Mouse (Mus musculus): ENCODE measurements around the gene Tec.
A peak's percentile ranks its signal among the peaks of the same experiment; 100 is the strongest.

Tec gene

DNA sequence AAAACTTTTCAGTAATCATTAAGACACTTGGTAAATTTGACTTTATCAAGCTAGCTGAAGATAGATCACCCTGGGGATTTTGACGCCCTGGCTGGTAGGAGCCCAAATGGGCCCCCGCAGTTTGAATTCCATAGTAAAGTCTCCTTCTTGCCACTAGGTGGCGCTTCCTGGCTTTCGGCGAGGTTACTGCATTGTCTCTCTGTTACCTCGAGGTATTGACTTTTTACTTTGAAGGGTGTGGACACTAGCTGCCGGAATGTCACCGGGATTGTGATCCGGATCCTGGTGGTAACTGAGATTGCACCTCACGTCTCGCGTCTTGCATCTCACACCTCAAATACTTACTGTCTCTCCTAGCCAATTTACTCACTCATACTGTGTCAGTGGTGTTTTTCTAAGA, 23.3 kb upstream of the Tec start:
- no peak for DNase-seq (ENCODE audit: low spot score)

- DNase-seq (ENCODE audit: low spot score), result no peak
Measured at GRCm38 (mm10) chr5:72888260-72888659, 20.0 kb upstream of the Tec start.

DNA sequence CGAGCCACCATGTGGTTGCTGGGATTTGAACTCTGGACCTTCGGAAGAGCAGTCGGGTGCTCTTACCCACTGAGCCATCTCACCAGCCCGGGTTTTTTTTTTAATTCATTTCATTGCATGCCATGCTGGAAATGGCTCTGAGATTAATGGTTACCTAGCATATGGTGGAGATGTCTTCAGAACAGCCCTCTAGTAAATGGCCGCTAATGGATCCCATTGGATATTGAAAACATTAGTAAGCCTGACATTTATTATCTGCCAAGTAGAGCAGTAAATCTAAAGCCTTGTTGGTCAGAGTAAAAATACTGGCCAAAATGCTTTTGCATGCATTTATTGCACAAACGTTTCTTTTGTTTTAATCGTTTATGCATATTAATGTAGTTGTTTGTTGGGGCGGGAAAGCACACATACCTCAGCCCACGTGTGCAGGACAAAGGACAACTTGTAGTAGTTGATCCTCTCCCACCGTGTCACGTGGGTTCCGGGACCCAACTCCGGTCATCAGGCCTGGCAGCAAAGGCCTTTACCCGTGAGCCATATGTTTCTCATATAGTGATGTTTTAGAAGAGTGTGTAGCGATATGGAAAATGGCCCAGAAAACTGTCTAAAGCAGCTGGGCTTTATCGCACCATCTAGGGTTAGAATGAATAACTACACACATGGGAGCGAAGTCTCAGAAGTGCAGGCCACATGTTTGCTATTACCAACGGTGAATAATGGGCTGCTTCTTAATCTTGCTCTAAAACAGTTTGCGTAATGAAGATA, 18.4 kb upstream of the Tec start:
- DNase-seq (ENCODE audit: low spot score), result no peak

DNA sequence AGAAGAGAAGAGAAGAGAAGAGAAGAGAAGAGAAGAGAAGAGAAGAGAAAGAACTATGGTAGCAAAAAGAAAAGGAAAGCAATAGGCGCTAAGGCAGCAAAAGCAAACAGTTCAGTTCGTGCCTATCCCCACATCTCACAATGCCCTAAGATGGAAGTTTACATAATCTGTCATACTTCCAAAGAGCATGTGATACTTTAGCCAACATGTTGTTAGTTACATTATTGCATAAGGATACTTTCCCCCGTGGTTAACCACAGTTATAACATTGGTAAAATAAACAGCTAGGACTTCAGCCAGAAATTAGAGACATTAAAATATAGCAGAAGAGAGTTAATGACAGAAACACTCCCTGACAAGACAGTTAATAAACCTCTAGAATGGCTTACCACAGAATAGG, 15.4 kb upstream of the Tec start:
- no peak for DNase-seq (ENCODE audit: low spot score)

GRCm38 (mm10) chr5:72882412-72882765, 14.1 kb upstream of the Tec start:
- DNase-seq (ENCODE audit: low spot score), result no peak

GRCm38 (mm10) chr5:72881748-72882411, 13.6 kb upstream of the Tec start:
- DNase-seq (ENCODE audit: low spot score), result no peak

GRCm38 (mm10) chr5:72879736-72880135, 11.5 kb upstream of the Tec start:
- no peak for DNase-seq (ENCODE audit: low spot score)

GRCm38 (mm10) chr5:72871114-72871513, 2.8 kb upstream of the Tec start:
- no peak for DNase-seq (ENCODE audit: low spot score)

GRCm38 (mm10) chr5:72869779-72870608, 1.7 kb upstream of the Tec start:
- no peak for DNase-seq (ENCODE audit: low spot score)

- DNase-seq (ENCODE audit: low spot score), result no peak
Measured at GRCm38 (mm10) chr5:72867036-72867672, 1.1 kb downstream of the Tec start.

DNA sequence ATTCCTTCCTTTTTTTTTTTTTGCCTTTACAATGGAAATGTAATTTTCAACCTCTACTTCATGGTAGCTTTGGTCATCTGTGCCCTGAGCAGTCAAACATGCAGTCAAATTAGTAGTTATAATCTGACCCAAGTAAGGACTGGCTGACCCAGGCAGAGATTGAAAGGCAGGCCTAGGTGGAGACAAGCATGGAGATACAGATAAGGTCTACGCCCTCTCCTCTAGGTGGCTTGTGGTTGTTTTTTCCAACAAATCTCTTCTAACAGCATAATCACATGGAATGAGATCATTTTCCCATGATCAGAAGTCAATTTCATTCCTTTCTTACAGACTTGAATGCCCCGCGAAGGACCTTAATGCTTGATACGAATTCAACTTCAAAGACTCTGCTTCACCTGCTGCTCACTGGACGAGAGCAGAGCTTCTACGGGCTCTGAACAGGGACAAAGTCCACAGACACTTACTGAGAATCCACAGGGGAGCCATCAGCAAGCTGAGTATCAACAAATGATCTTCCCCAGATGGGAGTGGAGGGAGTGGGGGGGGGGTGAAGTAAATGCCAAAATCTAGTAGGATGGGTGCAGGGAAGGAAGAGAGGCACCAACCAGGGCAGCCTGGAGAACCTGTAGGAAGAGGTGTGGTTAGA, 1.9 kb downstream of the Tec start:
- DNase-seq (ENCODE audit: low spot score), result no peak

DNA sequence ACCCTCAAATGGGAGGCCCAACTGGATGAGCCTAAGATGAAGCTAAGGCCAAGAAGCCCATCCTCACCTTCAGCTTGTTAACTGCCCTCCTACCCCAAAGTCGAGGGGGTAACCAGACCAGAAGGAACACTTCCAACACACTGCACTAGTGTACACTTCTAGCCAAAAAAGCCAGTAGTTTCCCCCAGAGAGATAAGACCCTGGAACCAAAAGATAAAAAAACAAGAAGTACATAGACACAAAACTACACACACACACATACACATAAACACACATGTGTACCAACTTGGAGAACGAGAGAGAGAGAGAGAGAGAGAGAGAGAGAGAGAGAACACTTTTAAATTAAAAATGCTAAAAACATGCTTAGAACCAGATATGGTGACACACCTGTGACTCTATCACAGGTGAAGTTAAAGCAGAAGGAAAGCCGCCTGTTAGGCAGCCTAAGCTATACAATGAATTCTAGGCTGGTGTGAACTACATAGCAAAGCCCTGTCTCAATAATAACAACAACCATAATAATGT, 3.6 kb downstream of the Tec start:
- no peak for DNase-seq (ENCODE audit: low spot score)

- DNase-seq (ENCODE audit: low spot score), result no peak
Measured at GRCm38 (mm10) chr5:72863166-72863565, 5.1 kb downstream of the Tec start.

DNA sequence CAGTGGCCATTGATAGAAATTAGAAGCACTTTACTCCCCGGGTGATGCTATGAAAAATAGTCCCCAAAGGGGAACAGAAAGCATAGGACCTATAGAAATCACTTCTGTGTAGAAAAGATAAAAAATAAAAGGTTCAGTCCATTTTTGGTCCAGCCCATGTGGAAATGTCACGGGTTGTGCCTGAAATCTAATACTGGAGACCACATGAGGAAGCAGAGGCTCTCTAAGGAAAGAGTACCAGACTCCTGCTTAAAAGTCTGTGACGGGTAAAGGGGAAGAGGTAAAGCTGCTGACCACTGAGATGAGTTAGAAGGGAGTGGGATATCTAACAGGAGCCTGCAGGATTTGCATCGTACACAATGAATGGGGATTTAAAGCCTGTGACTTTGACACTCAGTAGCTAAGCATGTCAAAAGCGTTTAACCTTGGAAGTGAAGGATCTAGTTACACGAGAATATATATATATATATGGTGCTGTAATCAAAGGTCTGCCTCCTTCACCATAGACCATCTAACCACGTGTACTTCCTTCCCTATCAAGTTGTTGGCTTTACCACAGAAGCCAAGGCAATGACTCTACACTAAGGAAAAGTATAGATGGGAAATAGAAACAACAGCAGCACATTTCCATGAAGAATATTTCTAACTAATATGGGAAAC, 6.4 kb downstream of the Tec start:
- DNase-seq (ENCODE audit: low spot score), result no peak

DNA sequence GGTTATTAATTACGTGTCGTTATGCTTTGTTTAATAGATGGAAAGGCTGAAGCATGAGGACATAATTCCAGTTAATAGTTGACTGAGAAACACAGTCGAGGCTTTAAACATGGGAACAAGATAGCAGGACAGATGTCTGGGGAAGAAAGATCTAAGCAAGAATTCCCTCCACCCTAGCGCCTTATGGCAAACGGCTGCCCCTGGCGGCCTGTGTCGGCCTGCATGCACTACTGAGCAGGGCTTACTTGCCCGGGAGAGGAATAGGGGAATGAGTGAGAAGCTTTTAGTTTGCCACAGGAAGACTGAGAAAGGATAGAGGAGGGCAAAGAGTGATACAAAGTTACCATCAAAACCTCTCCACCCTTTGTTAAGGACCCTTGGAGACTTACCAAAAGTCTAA, 7.4 kb downstream of the Tec start:
- DNase-seq (ENCODE audit: low spot score), result no peak

GRCm38 (mm10) chr5:72858306-72858705, 10.0 kb downstream of the Tec start:
- DNase-seq (ENCODE audit: low spot score), result no peak

GRCm38 (mm10) chr5:72857756-72858155, 10.5 kb downstream of the Tec start:
- no peak for DNase-seq (ENCODE audit: low spot score)

DNA sequence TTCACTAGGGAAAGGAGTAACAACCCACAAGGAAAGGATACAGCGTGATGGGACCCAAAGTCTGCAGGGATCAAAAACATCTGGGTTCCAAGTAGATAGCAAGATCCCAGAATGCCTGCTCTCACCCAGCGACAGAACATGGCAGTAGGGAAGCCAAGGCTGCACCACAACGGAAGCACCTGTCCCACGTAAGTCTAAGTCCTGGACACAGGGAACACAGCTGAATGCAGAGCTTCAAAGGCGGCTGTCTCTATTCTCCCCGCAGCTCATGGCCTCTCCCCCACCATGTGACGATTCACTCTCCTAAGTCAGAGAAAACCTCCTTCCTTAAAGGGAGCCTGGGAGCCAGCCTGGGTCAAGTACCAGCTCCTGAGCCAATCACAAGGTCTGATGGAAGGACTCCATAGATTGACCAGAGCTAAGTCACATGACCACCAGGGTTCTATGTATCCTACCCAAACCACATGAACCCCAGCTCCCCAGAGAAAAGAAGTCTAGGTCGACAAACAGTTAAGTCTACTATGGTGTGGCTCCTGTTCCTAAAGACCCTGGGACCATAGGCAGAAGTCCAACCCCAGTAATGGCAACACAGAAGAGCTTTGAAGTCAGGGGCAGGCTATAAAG, 11.9 kb downstream of the Tec start:
- DNase-seq (ENCODE audit: low spot score), result no peak

GRCm38 (mm10) chr5:72855685-72856124, 12.6 kb downstream of the Tec start:
- DNase-seq (ENCODE audit: low spot score), result peak; percentile 81

DNA sequence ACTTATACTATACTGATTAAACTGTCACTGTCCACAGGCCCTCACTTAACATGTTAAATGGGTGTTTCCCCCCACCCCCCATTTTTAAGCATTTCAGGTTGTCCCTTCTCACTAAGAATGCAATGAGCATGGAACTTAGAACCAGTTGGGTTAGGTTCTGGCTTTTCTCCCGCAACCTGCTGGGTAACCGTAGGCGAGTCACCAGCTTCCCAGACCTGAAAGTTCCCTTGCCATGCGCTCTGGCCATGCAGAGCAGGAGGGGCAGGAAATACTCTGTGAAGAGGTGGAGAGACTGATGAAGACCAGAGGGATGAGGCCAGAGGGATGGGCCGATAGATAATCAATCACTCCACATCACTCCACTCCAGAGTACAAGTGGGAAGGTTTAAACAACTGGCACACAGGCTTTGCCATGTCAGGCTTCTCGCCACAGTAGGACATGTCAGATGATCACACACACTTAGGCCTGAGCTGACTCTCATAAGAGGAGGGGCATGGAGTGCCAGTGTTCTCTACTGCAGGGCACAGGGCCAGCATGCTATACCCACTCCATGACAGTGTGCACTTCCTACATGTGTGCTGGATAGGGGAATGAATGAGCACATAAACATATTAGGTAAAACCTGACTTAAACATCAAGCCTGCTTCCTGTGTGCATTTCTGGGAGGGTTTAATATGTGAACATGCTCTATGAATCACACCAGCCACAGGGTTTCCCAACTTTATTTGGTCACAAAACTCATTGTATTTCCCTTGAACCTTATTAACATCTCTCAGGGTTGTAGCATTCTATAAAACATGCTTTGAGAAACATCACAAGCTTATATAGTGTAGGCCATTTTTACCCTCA, 13.9 kb downstream of the Tec start:
- DNase-seq (ENCODE audit: low spot score), result no peak

Data from layer of hippocampus, adult 9-10 months (tissue).